Mouse (Mus musculus): ENCODE results near the gene Cdkal1.

DNA sequence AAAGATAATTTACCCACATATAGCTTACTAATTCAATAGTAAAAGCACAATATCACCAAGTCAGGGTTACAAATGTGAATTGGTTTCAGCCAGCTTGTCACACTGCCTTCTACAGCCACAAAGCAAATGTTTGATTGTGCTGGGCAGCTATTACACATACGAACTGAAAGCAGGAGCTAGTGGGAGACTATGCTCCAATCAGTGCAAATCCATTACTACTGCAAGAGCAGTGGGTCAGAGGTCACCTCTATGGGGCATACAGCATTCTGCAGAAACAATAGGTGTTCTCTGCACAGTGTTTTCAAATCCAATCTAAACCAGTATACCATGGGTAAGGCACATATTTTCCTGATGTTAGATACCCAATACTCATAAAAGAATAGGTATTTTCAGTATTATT, 27.4 kb downstream of the Cdkal1 start:
- no peak for TF ChIP-seq CTCF (IDR thresholded peaks at IDR 0.05; ENCODE audit: extremely low read depth, insufficient read depth, insufficient read length, insufficient replicate concordance)
- no peak for TF ChIP-seq POLR2A (IDR thresholded peaks at IDR 0.05; ENCODE audit: low read depth, low read length)
